Mouse (Mus musculus) activated CD4-positive, CD25-positive, alpha-beta regulatory T cell, adult 4 months (primary cell): ENCODE data around the gene Aebp1. TPM values are rescaled to one million over a fixed set of nuclear protein-coding genes. Genes with fewer than 3 reads are reported as not detected.

Experiments used
- polyA plus RNA-seq, 2 experiments: library from polyadenylated mRNA; unstranded; fragments of 100-300 nt; shearing (Covaris generic); gene quantifications; one replicate each; pipeline ENCODE4 v1.2.1; 2017

Gene Aebp1
- polyA plus RNA-seq, 2 experiments from 2014 or later, result 0.56 TPM; not detected in 1

Other genes with a start within 250 kb of the Aebp1 start
- gene Mrps24, start 146.3 kb upstream of the Aebp1 start, polyA plus RNA-seq, result 10 to 100 TPM; 66.0 to 69.2 TPM
- gene Urgcp, start 99.6 kb upstream of the Aebp1 start, polyA plus RNA-seq, result 1 to 10 TPM; 3.7 to 6.1 TPM
- gene Dbnl, start 73.5 kb upstream of the Aebp1 start, polyA plus RNA-seq, result 100 to 1,000 TPM; 119 to 149 TPM
- gene Pgam2, start 58.2 kb upstream of the Aebp1 start, polyA plus RNA-seq, result 1 to 10 TPM; 1.3 to 1.5 TPM
- gene Polm, start 23.9 kb upstream of the Aebp1 start, polyA plus RNA-seq, result 10 to 100 TPM; 20.6 to 22.5 TPM
- 10 to 100 TPM; 20.6 to 26.9 TPM for gene Pold2, start 16.3 kb downstream of the Aebp1 start, polyA plus RNA-seq
- gene Myl7, start 36.8 kb downstream of the Aebp1 start, polyA plus RNA-seq, result not detected
- not detected for gene Gck, start 88.1 kb downstream of the Aebp1 start, polyA plus RNA-seq
- gene Ykt6, start 93.7 kb downstream of the Aebp1 start, polyA plus RNA-seq, result 10 to 100 TPM; 25.6 to 26.7 TPM
- 10 to 100 TPM in 1 of 2 experiments, 1 to 10 TPM in 1; 4.3 to 16.1 TPM for gene Camk2b, start 204.4 kb downstream of the Aebp1 start, polyA plus RNA-seq